Mouse (Mus musculus) ES-E14 (cell line): ENCODE data around the gene Olfr1145. TPM values are rescaled to one million over a fixed set of nuclear protein-coding genes. Genes with fewer than 3 reads are reported as not detected.

ENCODE experiments used
- DNase-seq: peaks from one replicate; pipeline ENCODE4 v3.0.0-alpha.2; 2013; ENCODE audit warnings: low read depth, low spot score
- H3K27ac ChIP-seq: 2 replicates; pipeline ENCODE4 v1.5.1; 2012; ENCODE audit warnings: low read depth, mild to moderate bottlenecking, low read length, moderate library complexity, mixed read lengths; ENCODE audit not compliant: poor library complexity, insufficient read depth, severe bottlenecking
- H3K36me3 ChIP-seq: 2 replicates; pipeline ENCODE4 v1.6.1; 2012; ENCODE audit warnings: mild to moderate bottlenecking, low read length, moderate library complexity, mixed read lengths; ENCODE audit not compliant: control insufficient read depth, poor library complexity, insufficient read depth, severe bottlenecking
- H3K4me1 ChIP-seq, 2 experiments: fragments of 150-350 bp in 1 of 2; sonication (generic) in 1 of 2; 2 replicates each; pipeline ENCODE4 v1.6.1; 2012; ENCODE audit warnings: low read length in 2 of 2, mild to moderate bottlenecking in 1 of 2, mixed read lengths in 1 of 2; ENCODE audit not compliant: control insufficient read depth in 2 of 2, insufficient read depth in 2 of 2, poor library complexity in 1 of 2
- H3K4me3 ChIP-seq, 2 experiments: fragments of 150-350 bp in 1 of 2; sonication (generic) in 1 of 2; 2 replicates each; pipeline ENCODE4 v1.5.1; 2012; ENCODE audit warnings: low read length in 2 of 2, low read depth in 1 of 2, mild to moderate bottlenecking in 1 of 2, mixed read lengths in 1 of 2; ENCODE audit not compliant: insufficient read depth in 1 of 2, poor library complexity in 1 of 2, severe bottlenecking in 1 of 2
- H3K9ac ChIP-seq: 2 replicates; pipeline ENCODE4 v1.6.1; 2012; ENCODE audit warnings: low read depth, mild to moderate bottlenecking, low read length, mixed read lengths; ENCODE audit not compliant: poor library complexity, insufficient read depth, severe bottlenecking
- H3K9me3 ChIP-seq: fragments of 150-350 bp; sonication (generic); 2 replicates; pipeline ENCODE4 v1.6.1; 2012; ENCODE audit warnings: low read depth, mild to moderate bottlenecking, low read length; ENCODE audit not compliant: control insufficient read depth, insufficient read depth
- CHD2 ChIP-seq: IDR thresholded peaks from 2 replicates; pipeline ENCODE4 v1.6.1; 2014; ENCODE audit warnings: mild to moderate bottlenecking, low read depth, low read length, inconsistent platforms
- HCFC1 ChIP-seq: IDR thresholded peaks from 2 replicates; pipeline ENCODE4 v1.6.1; 2012; ENCODE audit warnings: low read length, inconsistent platforms, borderline replicate concordance; ENCODE audit not compliant: insufficient read depth
- MAFK ChIP-seq: IDR thresholded peaks from 2 replicates; pipeline ENCODE4 v1.6.1; 2014; ENCODE audit warnings: mild to moderate bottlenecking, low read depth, low read length, inconsistent platforms; ENCODE audit not compliant: insufficient read depth
- ZC3H11A ChIP-seq: IDR thresholded peaks from 2 replicates; pipeline ENCODE4 v1.6.1; 2012; ENCODE audit warnings: low read depth, mild to moderate bottlenecking, inconsistent platforms, low read length, borderline replicate concordance
- ZNF384 ChIP-seq: IDR thresholded peaks from 2 replicates; pipeline ENCODE4 v1.6.1; 2012; ENCODE audit warnings: low read depth, low read length, inconsistent platforms
- in situ Hi-C, 2 experiments: fragments of 600-800 bp; cut with MboI; formaldehyde crosslinking; loops; one replicate each; pipeline ENCODE4 v1.15.1; 2025; ENCODE audit warnings: low sequenced_read_pairs in 2 of 2, inconsistent platforms in 1 of 2; ENCODE audit not compliant: unreplicated experiment in 2 of 2
- total RNA-seq: library from RNA; depleted of rRNA; stranded (reverse); fragments of 300-350 nt; gene quantifications from 2 replicates; pipeline ENCODE4 v1.2.3, GENCODE M21; 2012; rRNA removed

Olfr1145 gene
- total RNA-seq, 1 experiment: not detected

DNA sequence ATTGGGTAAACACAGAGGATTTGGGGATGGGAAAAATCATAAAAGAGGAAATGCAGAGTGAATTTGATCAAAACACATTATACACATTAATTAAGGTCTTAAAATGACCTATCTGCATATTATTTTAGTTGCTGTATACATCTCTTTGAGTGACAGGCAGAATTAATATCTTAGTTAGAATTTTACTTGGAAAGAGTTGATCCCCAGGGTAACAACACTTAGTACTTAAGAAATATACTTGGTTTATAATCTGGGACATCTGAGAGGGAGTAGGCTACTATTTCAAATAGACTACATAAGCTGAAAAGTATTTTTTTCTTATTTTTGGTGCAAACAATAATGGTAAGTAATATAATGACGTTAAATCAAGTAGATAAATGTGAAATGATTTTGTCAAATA is 34.1 kb downstream of the Olfr1145 start, which contains the start of gene Olfr1150-ps1:
Gene Olfr1150-ps1, plus strand, starts transcription at position 301 of the 400 bp plus-strand sequence.
- Histone ChIP-seq H3K9me3 (no peaks in the 10 kb centered on the region), H3K9ac (no peak within 1 kb of the TSS), H3K36me3 (no peaks in the 10 kb centered on the region), H3K27ac (no peak within 1 kb of the TSS), H3K4me3 (no peak within 1 kb of the TSS), H3K4me1 (no peaks in the 10 kb centered on the region)
- no peak for DNase-seq
- in situ Hi-C loops: no loop called here
- TF ChIP-seq CHD2 (no peak), ZNF384 (no peak), MAFK (no peak), HCFC1 (no peak), ZC3H11A (no peak)

DNA sequence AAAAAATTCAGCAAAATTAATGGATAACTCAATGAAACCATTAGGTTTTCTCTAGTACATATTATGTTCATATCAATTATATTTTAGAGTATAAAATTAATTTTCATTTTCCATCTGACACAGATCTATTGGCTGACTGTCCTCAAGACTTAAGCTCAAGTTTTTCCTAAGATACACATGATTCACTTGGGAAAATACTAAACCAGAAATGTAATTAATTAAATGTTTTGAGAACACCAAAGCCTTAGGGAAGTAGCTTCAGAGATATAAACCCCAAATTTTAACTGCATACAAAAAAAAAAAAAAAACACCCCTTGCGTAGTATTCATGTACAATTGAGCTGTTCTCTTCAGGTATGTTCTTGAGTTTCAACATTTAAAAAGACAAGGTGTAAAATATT is 45.9 kb downstream of the Olfr1145 start, which contains the start of gene Olfr1151:
Gene Olfr1151, plus strand, starts transcription at position 301 of the 400 bp plus-strand sequence.
- Histone ChIP-seq H3K4me3 (no peak within 1 kb of the TSS), H3K9me3 (no peaks in the 10 kb centered on the region), H3K36me3 (no peaks in the 10 kb centered on the region), H3K4me1 (no peaks in the 10 kb centered on the region; a peak in 1 of 4 replicates), H3K27ac (no peak within 1 kb of the TSS), H3K9ac (no peak within 1 kb of the TSS)
- in situ Hi-C loops: no loop called here
- DNase-seq: no peak
- TF ChIP-seq ZNF384 (no peak), ZC3H11A (no peak), CHD2 (no peak), HCFC1 (no peak)

Other genes starting within 250 kb of the Olfr1145 start
- not detected in 2 replicates for gene Olfr1129, start 235.9 kb upstream of the Olfr1145 start, total RNA-seq
- not detected in 2 replicates for gene Olfr1130, start 203.6 kb upstream of the Olfr1145 start, total RNA-seq
- gene Olfr1131, start 182.7 kb upstream of the Olfr1145 start, total RNA-seq: not detected in 2 replicates
- not detected in 2 replicates for gene Olfr1132, start 172.3 kb upstream of the Olfr1145 start, total RNA-seq
- not detected in 2 replicates for gene Olfr1133, start 162.4 kb upstream of the Olfr1145 start, total RNA-seq
- not detected in 2 replicates for gene Olfr1134, start 151.4 kb upstream of the Olfr1145 start, total RNA-seq
- not detected in 2 replicates for gene Olfr1135, start 136.2 kb upstream of the Olfr1145 start, total RNA-seq
- gene Olfr1136, start 115.9 kb upstream of the Olfr1145 start, total RNA-seq: not detected in 2 replicates
- gene Olfr1137, start 96.6 kb upstream of the Olfr1145 start, total RNA-seq: not detected in 2 replicates
- gene Olfr1138, start 69.8 kb upstream of the Olfr1145 start, total RNA-seq: not detected in 2 replicates
- gene Olfr1140, start 66.1 kb upstream of the Olfr1145 start, total RNA-seq: not detected in 2 replicates
- not detected in 2 replicates for gene Olfr1141, start 55.8 kb upstream of the Olfr1145 start, total RNA-seq
- gene Olfr152, start 30.3 kb upstream of the Olfr1145 start, total RNA-seq: not detected in 2 replicates
- not detected in 2 replicates for gene Olfr1143, start 9.2 kb upstream of the Olfr1145 start, total RNA-seq
- not detected in 2 replicates for gene Olfr1148, start 20.7 kb downstream of the Olfr1145 start, total RNA-seq
- gene Olfr1150-ps1, start 34.2 kb downstream of the Olfr1145 start, total RNA-seq: not detected in 2 replicates
- gene Olfr1151, start 46.0 kb downstream of the Olfr1145 start, total RNA-seq: not detected in 2 replicates
- gene Olfr1152, start 56.7 kb downstream of the Olfr1145 start, total RNA-seq: not detected in 2 replicates
- not detected in 2 replicates for gene Olfr1153, start 85.1 kb downstream of the Olfr1145 start, total RNA-seq
- not detected in 2 replicates for gene Olfr1154, start 95.3 kb downstream of the Olfr1145 start, total RNA-seq
- gene Olfr1155, start 135.3 kb downstream of the Olfr1145 start, total RNA-seq: not detected in 2 replicates
- gene Olfr1156, start 143.3 kb downstream of the Olfr1145 start, total RNA-seq: not detected in 2 replicates
- gene Olfr1157, start 158.5 kb downstream of the Olfr1145 start, total RNA-seq: not detected in 2 replicates
- gene Olfr74, start 164.8 kb downstream of the Olfr1145 start, total RNA-seq: not detected in 2 replicates
- not detected in 2 replicates for gene Olfr1158, start 180.3 kb downstream of the Olfr1145 start, total RNA-seq
- gene Olfr1160, start 198.4 kb downstream of the Olfr1145 start, total RNA-seq: not detected in 2 replicates
- gene Olfr1161, start 213.0 kb downstream of the Olfr1145 start, total RNA-seq: not detected in 2 replicates
- gene Olfr73, start 227.9 kb downstream of the Olfr1145 start, total RNA-seq: not detected in 2 replicates
- not detected in 2 replicates for gene Olfr1162, start 241.3 kb downstream of the Olfr1145 start, total RNA-seq